Mouse (Mus musculus) ES-E14 (cell line): ENCODE data around the gene Macrod2. TPM values are rescaled to one million over a fixed set of nuclear protein-coding genes. Genes with fewer than 3 reads are reported as not detected.

Experiments used
- DNase-seq: peaks from one replicate; pipeline ENCODE4 v3.0.0-alpha.2; 2013; ENCODE audit warnings: low read depth, low spot score
- H3K27ac ChIP-seq: 2 replicates; pipeline ENCODE4 v1.5.1; 2012; ENCODE audit warnings: low read depth, mild to moderate bottlenecking, low read length, moderate library complexity, mixed read lengths; ENCODE audit not compliant: poor library complexity, insufficient read depth, severe bottlenecking
- H3K36me3 ChIP-seq: 2 replicates; pipeline ENCODE4 v1.6.1; 2012; ENCODE audit warnings: mild to moderate bottlenecking, low read length, moderate library complexity, mixed read lengths; ENCODE audit not compliant: control insufficient read depth, poor library complexity, insufficient read depth, severe bottlenecking
- H3K4me1 ChIP-seq, 2 experiments: fragments of 150-350 bp in 1 of 2; sonication (generic) in 1 of 2; 2 replicates each; pipeline ENCODE4 v1.6.1; 2012; ENCODE audit warnings: low read length in 2 of 2, mild to moderate bottlenecking in 1 of 2, mixed read lengths in 1 of 2; ENCODE audit not compliant: control insufficient read depth in 2 of 2, insufficient read depth in 2 of 2, poor library complexity in 1 of 2
- H3K4me3 ChIP-seq, 2 experiments: fragments of 150-350 bp in 1 of 2; sonication (generic) in 1 of 2; 2 replicates each; pipeline ENCODE4 v1.5.1; 2012; ENCODE audit warnings: low read length in 2 of 2, low read depth in 1 of 2, mild to moderate bottlenecking in 1 of 2, mixed read lengths in 1 of 2; ENCODE audit not compliant: insufficient read depth in 1 of 2, poor library complexity in 1 of 2, severe bottlenecking in 1 of 2
- H3K9ac ChIP-seq: 2 replicates; pipeline ENCODE4 v1.6.1; 2012; ENCODE audit warnings: low read depth, mild to moderate bottlenecking, low read length, mixed read lengths; ENCODE audit not compliant: poor library complexity, insufficient read depth, severe bottlenecking
- H3K9me3 ChIP-seq: fragments of 150-350 bp; sonication (generic); 2 replicates; pipeline ENCODE4 v1.6.1; 2012; ENCODE audit warnings: low read depth, mild to moderate bottlenecking, low read length; ENCODE audit not compliant: control insufficient read depth, insufficient read depth
- CHD2 ChIP-seq: IDR thresholded peaks from 2 replicates; pipeline ENCODE4 v1.6.1; 2014; ENCODE audit warnings: mild to moderate bottlenecking, low read depth, low read length, inconsistent platforms
- HCFC1 ChIP-seq: IDR thresholded peaks from 2 replicates; pipeline ENCODE4 v1.6.1; 2012; ENCODE audit warnings: low read length, inconsistent platforms, borderline replicate concordance; ENCODE audit not compliant: insufficient read depth
- MAFK ChIP-seq: IDR thresholded peaks from 2 replicates; pipeline ENCODE4 v1.6.1; 2014; ENCODE audit warnings: mild to moderate bottlenecking, low read depth, low read length, inconsistent platforms; ENCODE audit not compliant: insufficient read depth
- ZC3H11A ChIP-seq: IDR thresholded peaks from 2 replicates; pipeline ENCODE4 v1.6.1; 2012; ENCODE audit warnings: low read depth, mild to moderate bottlenecking, inconsistent platforms, low read length, borderline replicate concordance
- ZNF384 ChIP-seq: IDR thresholded peaks from 2 replicates; pipeline ENCODE4 v1.6.1; 2012; ENCODE audit warnings: low read depth, low read length, inconsistent platforms
- in situ Hi-C, 2 experiments: fragments of 600-800 bp; cut with MboI; formaldehyde crosslinking; loops; one replicate each; pipeline ENCODE4 v1.15.1; 2025; ENCODE audit warnings: low sequenced_read_pairs in 2 of 2, inconsistent platforms in 1 of 2; ENCODE audit not compliant: unreplicated experiment in 2 of 2
- total RNA-seq: library from RNA; depleted of rRNA; stranded (reverse); fragments of 300-350 nt; gene quantifications from 2 replicates; pipeline ENCODE4 v1.2.3, GENCODE M21; 2012

Macrod2 gene
- total RNA-seq, 1 experiment, result 12.7 TPM

DNA sequence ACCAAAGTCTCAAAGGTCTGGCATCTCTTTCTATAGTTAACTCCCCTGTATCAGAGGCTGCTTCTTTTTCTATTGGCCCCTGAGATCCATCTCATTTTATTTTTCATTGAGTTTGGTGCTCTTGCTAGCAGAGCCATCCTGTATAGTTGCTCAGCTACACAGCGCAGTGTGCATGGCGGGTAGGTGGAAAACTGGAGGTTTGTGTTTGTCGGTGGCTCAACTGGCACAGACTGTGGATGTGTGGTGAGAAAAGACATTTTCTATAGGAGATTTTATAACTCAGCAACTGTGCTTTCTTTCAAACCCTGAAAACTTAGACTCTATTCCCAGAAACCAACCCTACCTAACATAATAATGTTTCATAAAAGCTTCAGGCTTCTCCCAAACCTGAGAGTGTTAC, 365.0 kb downstream of the Macrod2 start:
- Histone ChIP-seq H3K4me3 (no peak overlapping the region), H3K9ac (no peak overlapping the region), H3K4me1 (peaks cover 0 to 4% of the 10 kb centered on the region in 2 experiments; a peak in 2 of 4 replicates), H3K36me3 (no peaks in the 10 kb centered on the region), H3K27ac (no peak overlapping the region), H3K9me3 (no peaks in the 10 kb centered on the region)
- TF ChIP-seq HCFC1 (no peak), CHD2 (no peak), MAFK (no peak), ZC3H11A (no peak), ZNF384 (no peak)
- in situ Hi-C loops, result no loop called here
- no peak for DNase-seq

DNA sequence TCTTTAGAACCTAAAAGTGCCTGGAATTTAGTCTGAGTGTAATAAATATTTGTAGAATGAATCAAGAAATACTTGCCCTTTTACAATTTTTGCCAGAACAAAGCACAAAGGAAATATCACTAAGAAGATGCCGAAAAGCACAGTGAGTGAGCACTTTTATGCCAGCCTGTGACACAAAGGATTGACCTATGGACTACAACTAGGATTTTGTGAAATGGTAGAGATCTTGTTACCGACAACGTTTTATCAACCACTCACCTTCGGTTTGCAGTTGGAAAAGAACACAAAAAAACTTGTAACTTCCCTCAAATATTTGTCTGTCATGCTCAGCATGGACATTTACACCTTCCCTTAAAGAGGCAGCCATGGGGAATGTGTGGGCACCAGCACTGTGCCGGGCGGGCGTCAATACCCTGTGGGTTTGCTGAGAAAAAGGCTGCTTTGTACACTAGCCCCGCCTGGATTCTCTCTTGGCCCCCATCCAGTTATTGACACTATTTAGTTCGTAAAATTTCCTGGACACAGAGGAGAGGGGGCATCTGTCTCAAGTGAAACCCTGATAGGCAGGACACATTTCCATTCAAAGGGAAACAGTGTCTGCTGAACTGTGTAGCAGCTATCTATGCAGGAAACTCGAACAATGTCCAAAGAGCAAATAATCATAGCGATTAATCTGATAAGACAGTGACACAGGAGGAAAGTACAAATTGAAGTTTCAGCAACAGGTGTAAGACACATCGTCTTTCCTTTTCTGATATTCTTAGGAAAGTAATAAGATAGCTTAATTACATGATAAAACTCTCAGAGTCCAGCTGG, 368.2 kb downstream of the Macrod2 start:
- no peaks in the 10 kb centered on the region for H3K9me3 ChIP-seq
- H3K4me1 ChIP-seq, result peaks cover 0 to 4% of the 10 kb centered on the region in 2 experiments; a peak in 2 of 4 replicates
- DNase-seq, result no peak
- no peak overlapping the region for H3K9ac ChIP-seq
- no peak overlapping the region for H3K27ac ChIP-seq
- H3K36me3 ChIP-seq, result no peaks in the 10 kb centered on the region
- TF ChIP-seq HCFC1 (no peak), CHD2 (no peak), ZNF384 (no peak), MAFK (no peak), ZC3H11A (no peak)
- in situ Hi-C loops, result no loop called here
- no peak overlapping the region for H3K4me3 ChIP-seq

- no peak overlapping the region for H3K27ac ChIP-seq
- no peak overlapping the region for H3K4me3 ChIP-seq
- DNase-seq, result no peak
- H3K4me1 ChIP-seq, result no peaks in the 10 kb centered on the region
- H3K9ac ChIP-seq, result no peak overlapping the region
- TF ChIP-seq ZNF384 (no peak), CHD2 (no peak), HCFC1 (no peak), MAFK (no peak), ZC3H11A (no peak)
- H3K36me3 ChIP-seq, result no peaks in the 10 kb centered on the region
- in situ Hi-C loops, result no loop called here
- no peaks in the 10 kb centered on the region for H3K9me3 ChIP-seq
These were observed 374.4 kb downstream of the Macrod2 start for GRCm38 (mm10) chr2:140769473-140769872.

DNA sequence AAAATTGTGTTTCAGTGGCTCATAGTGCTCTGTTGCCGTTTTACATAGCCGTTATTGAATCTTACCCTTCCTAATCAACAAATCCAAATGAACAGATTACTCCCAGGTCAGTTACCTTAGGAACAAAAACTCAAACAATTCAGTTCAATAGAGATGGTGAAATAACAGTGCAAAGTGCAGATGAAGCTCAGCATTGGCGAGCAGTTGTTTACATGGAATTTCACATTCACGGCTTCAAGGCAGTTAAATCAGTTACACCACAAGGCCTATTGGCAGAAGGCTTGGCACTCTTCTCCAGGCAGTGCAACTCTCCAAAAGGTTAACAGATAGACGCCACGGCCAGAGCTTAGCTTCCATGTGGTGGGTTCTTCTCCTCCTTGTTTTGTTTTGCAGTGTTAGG, 377.7 kb downstream of the Macrod2 start:
- Histone ChIP-seq H3K27ac (no peak overlapping the region), H3K36me3 (no peaks in the 10 kb centered on the region), H3K9me3 (no peaks in the 10 kb centered on the region), H3K4me3 (no peak overlapping the region), H3K9ac (no peak overlapping the region), H3K4me1 (no peaks in the 10 kb centered on the region)
- DNase-seq, result no peak
- in situ Hi-C loops, result no loop called here
- TF ChIP-seq ZNF384 (no peak), CHD2 (no peak), ZC3H11A (no peak), MAFK (no peak), HCFC1 (no peak)

DNA sequence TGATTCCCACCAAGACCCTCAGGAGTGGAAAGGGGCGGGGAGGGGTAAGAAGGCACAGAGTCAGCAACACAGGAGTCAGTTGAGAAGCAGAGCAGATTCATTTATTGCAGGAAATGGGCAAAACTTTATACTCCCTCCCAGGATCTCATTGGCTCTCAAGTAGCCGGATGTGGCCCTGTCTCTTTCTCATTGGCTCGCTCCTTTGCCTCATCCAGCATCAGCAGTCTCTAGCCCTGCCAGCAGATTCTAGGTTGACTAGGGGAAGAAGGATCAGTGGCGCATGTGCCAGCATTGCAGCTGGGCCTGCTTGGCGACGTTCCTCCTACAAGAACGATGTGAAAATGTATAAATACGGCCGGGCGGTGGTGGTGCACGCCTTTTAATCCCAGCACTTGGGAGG, 378.3 kb downstream of the Macrod2 start:
- H3K27ac ChIP-seq, result no peak overlapping the region
- no peak for DNase-seq
- TF ChIP-seq ZNF384, result no peak
- TF ChIP-seq CHD2, result no peak
- TF ChIP-seq MAFK, result no peak
- TF ChIP-seq ZC3H11A, result no peak
- TF ChIP-seq HCFC1, result no peak
- no peaks in the 10 kb centered on the region for H3K36me3 ChIP-seq
- no peaks in the 10 kb centered on the region for H3K4me1 ChIP-seq
- H3K4me3 ChIP-seq, result no peak overlapping the region
- H3K9ac ChIP-seq, result no peak overlapping the region
- no peaks in the 10 kb centered on the region for H3K9me3 ChIP-seq
- in situ Hi-C loops, result no loop called here
